Mouse (Mus musculus) bone marrow macrophage, adult 2 months (primary cell): ENCODE data around the gene Olfr56. TPM values are rescaled to one million over a fixed set of nuclear protein-coding genes. Genes with fewer than 3 reads are reported as not detected.
"Not testable (repeated sequence)": the region's sequence is repeated elsewhere in the genome, so short reads cannot be mapped to it uniquely, and the experiment has no call there.

ENCODE experiments used
- H3K27ac ChIP-seq: 2 replicates; pipeline ENCODE4 v1.5.1; 2012; ENCODE audit warnings: low read depth, low read length; ENCODE audit not compliant: insufficient read depth
- H3K4me1 ChIP-seq: 2 replicates; pipeline ENCODE4 v1.6.1; 2012; ENCODE audit warnings: low read length; ENCODE audit not compliant: control insufficient read depth, insufficient read depth
- H3K4me3 ChIP-seq: 2 replicates; pipeline ENCODE4 v1.5.1; 2012; ENCODE audit warnings: mild to moderate bottlenecking, low read length, moderate library complexity; ENCODE audit not compliant: insufficient read depth
- CTCF ChIP-seq: IDR thresholded peaks from 2 replicates; pipeline ENCODE4 v1.5.1; 2012; ENCODE audit warnings: low read depth, mild to moderate bottlenecking, low read length, moderate library complexity
- POLR2A ChIP-seq: IDR thresholded peaks from 2 replicates; pipeline ENCODE4 v1.6.1; 2012; ENCODE audit warnings: mild to moderate bottlenecking, low read depth, low read length, borderline replicate concordance
- polyA plus RNA-seq: library from polyadenylated mRNA; stranded (reverse); fragments of >200 nt; gene quantifications from 2 replicates; pipeline ENCODE4 v1.2.4, GENCODE M21; 2012; ENCODE audit not compliant: missing spikeins, insufficient read depth, insufficient read length

Olfr56 gene
- polyA plus RNA-seq, 1 experiment = 1.3 TPM

DNA sequence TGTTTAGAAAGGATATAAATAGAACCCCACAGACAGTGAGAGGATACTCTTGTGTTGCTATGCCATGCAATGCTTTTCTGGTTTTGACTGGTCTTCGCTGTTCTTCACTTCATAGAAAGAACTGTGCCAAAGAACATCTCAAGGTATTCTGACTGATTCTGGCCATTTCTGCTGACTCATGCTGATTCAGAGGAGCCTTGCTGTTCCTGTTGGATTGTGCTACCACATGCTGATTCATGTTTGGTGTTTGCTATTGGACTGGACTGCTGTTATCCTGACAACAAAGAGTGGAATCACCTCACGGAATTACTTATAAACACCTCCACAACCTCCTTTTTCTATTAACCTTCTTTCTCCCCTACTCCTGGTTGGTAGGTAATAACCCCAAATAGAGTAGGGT lies 145.5 kb downstream of the Olfr56 start:
- no peaks in the 10 kb centered on the region for H3K4me1 ChIP-seq
- H3K4me3 ChIP-seq = no peak overlapping the region
- H3K27ac ChIP-seq = no peak overlapping the region
- TF ChIP-seq POLR2A (no peak), CTCF (no peak)

DNA sequence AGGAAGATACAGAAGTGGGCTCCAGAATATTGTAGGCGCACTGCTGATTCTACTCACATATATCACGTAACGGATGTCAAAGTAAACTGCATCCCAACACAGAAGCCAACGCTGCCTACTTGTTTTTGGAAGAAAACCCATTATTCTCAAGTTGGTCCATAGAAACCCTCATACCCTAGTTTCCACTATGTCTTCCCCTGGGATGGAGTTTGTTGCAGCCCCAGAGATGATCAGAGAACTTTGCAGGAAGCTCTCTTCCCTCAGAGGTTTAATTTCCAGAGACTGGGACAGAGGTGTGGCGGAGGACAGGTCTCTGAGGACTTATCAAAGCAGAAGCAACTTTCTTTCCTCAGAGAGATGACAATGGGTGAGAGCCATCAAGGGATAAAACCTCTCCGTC lies 163.3 kb downstream of the Olfr56 start, which contains the start of gene Olfr1395:
TSS of gene Olfr1395 (plus strand) at position 301 of the 400 bp plus-strand sequence.
- no peaks in the 10 kb centered on the region for H3K4me1 ChIP-seq
- no peak within 1 kb of the TSS for H3K4me3 ChIP-seq
- no peak for TF ChIP-seq POLR2A
- no peak for TF ChIP-seq CTCF
- no peak within 1 kb of the TSS for H3K27ac ChIP-seq

DNA sequence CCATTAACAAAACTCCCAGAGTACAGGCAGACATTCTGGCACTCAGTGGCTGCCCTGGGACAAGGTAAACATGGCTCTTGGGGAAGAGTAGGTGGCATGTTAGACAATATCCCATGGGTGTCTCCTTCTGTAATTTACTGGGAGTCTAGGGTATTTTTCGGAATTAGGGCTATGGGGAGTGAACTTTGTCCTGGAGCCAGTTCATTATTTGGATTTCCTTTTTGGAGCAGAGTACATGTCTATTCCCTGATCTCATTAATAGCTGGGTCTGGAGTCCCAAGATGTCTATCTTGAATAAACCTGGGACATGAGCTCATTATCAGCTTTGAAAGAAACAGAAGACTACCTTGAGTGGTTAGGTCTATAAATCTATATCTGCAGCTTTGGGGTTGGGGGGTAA lies 175.4 kb downstream of the Olfr56 start, which contains the start of gene Olfr1394:
TSS of gene Olfr1394 (plus strand) at position 301 of the 400 bp plus-strand sequence.
- H3K4me3 ChIP-seq = no peak within 1 kb of the TSS
- peaks cover 8% of the 10 kb centered on the region for H3K4me1 ChIP-seq
- TF ChIP-seq POLR2A = no peak
- no peak within 1 kb of the TSS for H3K27ac ChIP-seq

DNA sequence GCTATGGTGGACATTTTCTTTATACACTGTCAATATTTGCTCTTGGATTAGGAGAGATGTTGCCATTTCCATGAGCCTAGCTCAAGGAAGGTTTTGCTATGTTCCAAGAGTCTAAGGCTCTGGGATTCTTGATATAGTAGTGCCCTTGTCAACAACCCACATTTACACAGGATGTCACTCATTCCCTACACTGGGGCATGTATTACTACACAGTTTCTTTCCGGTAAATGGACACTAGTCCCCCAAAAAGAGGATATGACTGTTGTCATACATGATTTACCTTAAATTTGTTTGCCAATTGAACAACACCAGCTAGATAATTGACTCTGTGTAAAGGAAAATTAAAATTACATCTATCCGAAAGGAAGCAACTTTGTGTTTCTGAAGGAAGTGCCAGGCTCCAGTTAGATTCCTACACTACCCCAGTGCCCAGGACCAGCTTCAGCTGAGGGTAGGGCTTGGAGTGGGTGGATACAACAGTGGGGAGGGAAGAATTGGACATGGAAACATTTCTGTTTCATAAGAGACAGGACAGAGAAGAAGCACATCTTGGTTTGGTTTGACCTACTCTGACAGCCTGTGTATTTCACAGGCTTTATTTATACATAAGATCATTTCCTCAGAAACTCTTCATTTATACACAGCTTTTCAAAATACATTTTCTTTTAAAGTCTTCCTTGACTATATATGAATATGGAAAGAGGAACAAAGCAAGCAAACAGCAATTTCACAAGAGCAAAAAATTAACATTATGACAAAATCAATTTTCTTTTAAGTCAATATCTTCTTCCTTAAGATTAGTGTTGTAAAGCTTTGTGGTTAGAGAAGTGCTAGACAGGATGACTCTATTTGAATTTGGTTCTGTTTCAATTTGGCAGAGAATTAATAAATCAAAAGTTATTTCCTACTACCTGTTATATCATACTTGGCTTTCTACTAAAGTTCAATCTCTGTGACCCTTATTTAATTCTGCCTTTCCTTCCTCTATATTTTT lies 178.4 kb downstream of the Olfr56 start:
- Histone ChIP-seq H3K4me3 (no peak overlapping the region), H3K4me1 (peaks cover 8% of the 10 kb centered on the region), H3K27ac (no peak overlapping the region)
- TF ChIP-seq POLR2A (no peak), CTCF (no peak)

DNA sequence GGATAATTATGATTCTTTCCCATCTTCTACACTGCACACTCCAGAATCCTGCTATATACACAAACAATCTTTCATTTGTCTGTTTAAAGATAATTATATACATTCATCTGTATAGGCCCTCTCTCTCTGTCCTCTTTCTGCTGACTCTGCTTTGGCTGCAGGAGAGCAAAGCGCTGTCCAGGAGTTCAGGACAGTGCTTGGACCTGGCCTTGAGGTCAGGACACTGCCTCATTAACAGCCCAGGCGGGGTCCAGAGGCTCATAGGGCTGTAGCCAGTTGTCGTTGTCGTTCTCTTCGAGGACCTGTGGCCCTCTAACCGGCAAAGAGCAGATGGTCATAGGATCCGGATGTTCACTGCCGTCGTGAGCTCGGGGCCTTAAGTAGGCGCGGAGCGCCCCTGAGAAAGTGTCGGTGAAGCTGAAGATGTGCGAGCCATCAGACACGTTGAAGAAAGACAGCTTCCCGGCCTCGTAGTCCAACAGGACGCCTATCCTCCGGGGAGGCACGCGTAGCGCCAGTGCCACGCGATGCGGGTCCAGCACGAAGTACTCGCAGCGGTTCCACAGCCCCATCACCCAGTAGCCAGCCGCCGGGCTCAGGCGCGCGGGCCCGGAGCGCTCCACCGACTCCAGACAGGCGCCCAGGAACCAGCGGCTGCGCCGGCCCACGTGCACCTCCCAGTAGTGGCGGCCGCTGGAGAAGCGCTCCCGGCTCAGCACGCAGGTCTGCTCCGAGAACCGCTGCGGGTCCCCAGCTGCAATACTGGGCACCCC lies 190.3 kb downstream of the Olfr56 start:
- Histone ChIP-seq H3K4me3 (no peak overlapping the region), H3K27ac (no peak overlapping the region), H3K4me1 (0 out of 2 replicates have a peak, but pooled peaks cover 2% of the 10 kb centered on the region)
- TF ChIP-seq CTCF = no peak
- TF ChIP-seq POLR2A = no peak

DNA sequence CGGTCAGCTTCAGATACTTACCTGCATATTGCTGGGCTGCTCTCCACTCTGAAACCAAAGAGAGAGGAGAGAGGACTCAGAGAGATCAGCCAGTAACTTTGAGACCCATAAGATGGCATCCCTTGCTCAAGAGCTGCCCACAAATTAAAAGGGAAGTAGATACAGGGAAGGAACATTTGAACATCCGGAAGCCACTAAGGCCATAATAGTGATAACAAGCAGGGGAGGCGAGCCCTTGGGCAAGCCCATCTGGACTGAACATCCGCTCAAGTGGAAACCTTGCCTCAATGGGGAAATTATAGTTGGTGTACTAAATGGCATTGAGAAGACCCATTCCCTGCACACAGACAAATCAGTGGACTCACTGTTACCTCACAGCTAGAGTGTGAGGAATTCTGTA lies 191.9 kb downstream of the Olfr56 start:
- H3K4me3 ChIP-seq = no peak overlapping the region
- no peak for TF ChIP-seq POLR2A
- no peak for TF ChIP-seq CTCF
- 0 out of 2 replicates have a peak, but pooled peaks cover 2% of the 10 kb centered on the region for H3K4me1 ChIP-seq
- H3K27ac ChIP-seq = no peak overlapping the region

DNA sequence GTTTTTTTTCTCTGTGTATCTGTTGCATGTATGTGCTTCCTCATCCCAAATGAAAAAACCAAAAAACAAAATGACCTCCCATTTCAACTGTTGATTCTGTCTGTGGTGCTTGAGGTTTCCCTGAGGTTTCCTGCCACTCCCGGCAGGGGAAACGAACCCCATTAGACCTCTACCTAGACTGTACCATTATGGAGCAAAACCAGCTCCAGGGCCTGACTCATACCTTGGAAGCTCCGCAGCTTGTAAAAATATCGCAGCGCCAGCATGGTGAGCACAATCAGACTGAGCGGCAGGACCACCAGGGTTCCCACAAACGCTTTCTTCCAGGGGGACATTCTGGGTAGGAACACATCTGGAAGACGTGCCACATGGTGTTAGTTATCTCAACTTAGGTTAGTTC lies 196.7 kb downstream of the Olfr56 start:
- Histone ChIP-seq H3K4me1 (0 out of 2 replicates have a peak, but pooled peaks cover 1% of the 10 kb centered on the region), H3K4me3 (no peak overlapping the region), H3K27ac (no peak overlapping the region)
- TF ChIP-seq CTCF (no peak), POLR2A (no peak)

DNA sequence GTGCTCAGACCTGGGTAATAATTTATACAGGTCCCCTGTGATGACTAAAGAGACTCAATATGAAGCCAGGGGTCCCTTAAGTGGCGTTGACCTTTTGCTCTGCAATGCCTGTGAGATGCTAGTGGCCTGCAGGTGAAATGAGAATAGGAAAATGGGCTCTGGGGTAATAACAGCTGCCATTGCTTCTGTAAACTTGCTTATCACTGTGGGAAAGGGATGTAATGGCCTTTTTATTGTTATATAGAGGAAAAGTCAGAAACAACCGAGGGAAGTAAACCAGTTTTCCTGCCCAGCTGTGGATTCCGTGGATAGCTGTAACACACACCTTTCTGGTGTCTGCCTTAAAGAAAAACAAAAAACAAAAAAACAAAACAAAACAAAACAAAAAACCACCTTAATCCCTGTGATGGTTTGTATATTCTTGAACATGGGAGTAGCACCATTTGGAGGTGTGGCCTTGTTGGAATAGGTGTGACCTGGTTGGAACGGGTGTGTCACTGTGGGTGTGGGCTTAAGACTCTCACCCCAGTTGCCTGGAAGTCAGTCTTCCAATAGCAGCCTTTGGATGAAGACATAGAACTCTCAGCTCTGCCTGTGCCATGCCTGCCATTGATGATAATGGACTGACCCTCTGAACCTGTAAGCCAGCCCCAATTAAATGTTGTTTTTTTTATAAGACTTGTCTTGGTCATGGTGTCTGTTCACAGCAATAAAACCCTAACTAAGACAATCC lies 197.5 kb downstream of the Olfr56 start:
- not testable (repeated sequence) for H3K4me1 ChIP-seq, H3K27ac ChIP-seq, H3K4me3 ChIP-seq

DNA sequence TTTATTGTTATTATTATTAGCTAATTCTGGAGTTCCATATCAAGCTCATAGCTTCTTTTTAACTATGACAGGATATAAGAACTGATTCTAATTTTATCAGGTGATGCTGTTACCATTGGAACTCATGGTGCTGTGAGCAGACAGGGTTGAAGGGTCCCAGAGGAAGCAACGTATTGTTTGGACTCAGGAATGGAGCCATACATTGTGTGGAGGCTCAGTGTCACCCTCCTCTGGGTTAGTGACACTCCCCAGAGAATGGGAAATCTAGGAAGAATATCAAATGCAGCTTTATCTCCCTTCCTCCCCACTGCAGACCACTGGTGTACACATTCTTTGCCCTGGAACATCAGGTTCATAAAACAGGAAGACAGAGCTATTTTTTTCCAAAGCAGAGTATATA lies 204.5 kb downstream of the Olfr56 start:
- Histone ChIP-seq H3K27ac (no peak overlapping the region), H3K4me3 (no peak overlapping the region), H3K4me1 (no peaks in the 10 kb centered on the region)
- TF ChIP-seq POLR2A (no peak), CTCF (no peak)

Other genes starting within 250 kb of the Olfr56 start
- 1,563 and 1,726 TPM in 2 replicates for gene Rack1, start 178.6 kb upstream of the Olfr56 start, polyA plus RNA-seq
- 55.5 and 64.4 TPM in 2 replicates for gene Trim41, start 161.5 kb upstream of the Olfr56 start, polyA plus RNA-seq
- 1.0 and 1.1 TPM in 2 replicates for gene Trim7, start 152.7 kb upstream of the Olfr56 start, polyA plus RNA-seq
- gene Gm12184, start 152.2 kb upstream of the Olfr56 start, polyA plus RNA-seq = 4.8 and 11.3 TPM in 2 replicates
- 79.4 and 80.7 TPM in 2 replicates for gene Irgm1, start 107.2 kb upstream of the Olfr56 start, polyA plus RNA-seq
- 43.3 and 53.0 TPM in 2 replicates for gene Gm5431, start 76.7 kb upstream of the Olfr56 start, polyA plus RNA-seq
- gene Psme2b, start 32.7 kb upstream of the Olfr56 start, polyA plus RNA-seq = 68.9 and 82.5 TPM in 2 replicates
- gene 9930111J21Rik1, start 509 bp downstream of the Olfr56 start, polyA plus RNA-seq = 27.3 and 32.4 TPM in 2 replicates
- gene Gm12185, start 13.3 kb downstream of the Olfr56 start, polyA plus RNA-seq = 2.7 and 3.7 TPM in 2 replicates
- 2.3 and 5.8 TPM in 2 replicates for gene Tgtp1, start 15.3 kb downstream of the Olfr56 start, polyA plus RNA-seq
- gene 9930111J21Rik2, start 72.4 kb downstream of the Olfr56 start, polyA plus RNA-seq = 72.7 and 91.8 TPM in 2 replicates
- gene Tgtp2, start 85.3 kb downstream of the Olfr56 start, polyA plus RNA-seq = 11.8 and 21.4 TPM in 2 replicates
- 49.2 and 51.9 TPM in 2 replicates for gene Ifi47, start 97.7 kb downstream of the Olfr56 start, polyA plus RNA-seq
- gene Olfr1396, start 136.0 kb downstream of the Olfr56 start, polyA plus RNA-seq = not detected in 2 replicates
- gene Olfr1395, start 163.4 kb downstream of the Olfr56 start, polyA plus RNA-seq = not detected in 2 replicates
- not detected in 2 replicates for gene Olfr1394, start 175.5 kb downstream of the Olfr56 start, polyA plus RNA-seq
- gene Btnl9, start 208.3 kb downstream of the Olfr56 start, polyA plus RNA-seq = 0.15 TPM in 1 of 2 replicates, not detected in the other
- gene Zfp62, start 224.4 kb downstream of the Olfr56 start, polyA plus RNA-seq = 28.4 and 30.8 TPM in 2 replicates